Comparison of ENCODE assay signal across 10 mouse cellular contexts in genomic region chr7:141611711-141612370, GRCm38 (mm10). TPM values are rescaled to one million over a fixed set of nuclear protein-coding genes. Genes with fewer than 3 reads are reported as not detected.
A peak's percentile ranks its signal among the peaks of the same experiment; 100 is the strongest.
DNase-seq lines count a peak whose midpoint lies in the region; ATAC-seq and TF ChIP-seq lines count a peak whose summit lies in the region.
"Had no signal": no experiment of that assay in that cellular context is flagged by ENCODE, and none has a peak within 500 bp of the region (broad histone marks: within the 10 kb centered on the region; RNA-seq: fewer than 3 reads in every experiment).

No protein-coding gene starts in this region.

- no peak for ATAC-seq in liver, embryonic 16.5 days (ENCODE audit: low read depth)
- no peak for ATAC-seq in liver, embryonic 11.5 days (replicated peaks; ENCODE audit: low FRiP score)

- no peak overlapping the region for H3K9ac ChIP-seq in liver, embryonic 16.5 days (ENCODE audit: low read depth, low read length)
- H3K9ac ChIP-seq in liver, embryonic 11.5 days (ENCODE audit: low read depth, low read length), result no peak overlapping the region
- no peak overlapping the region for H3K9ac ChIP-seq in heart, adult 2 months (ENCODE audit: low read depth, low read length)

- no peak for TF ChIP-seq CTCF in heart, adult 2 months (IDR thresholded peaks at IDR 0.05)

- H3K36me3 ChIP-seq in liver, embryonic 16.5 days (ENCODE audit: control insufficient read depth, insufficient read depth), result peaks cover 72% of the 10 kb centered on the region
- peaks cover 37% of the 10 kb centered on the region; the same call in 1 of the 2 replicates for H3K36me3 ChIP-seq in liver, embryonic 11.5 days (ENCODE audit: control insufficient read depth, insufficient read depth, low read length)
- H3K36me3 ChIP-seq in heart, adult 2 months (ENCODE audit: control insufficient read depth, insufficient read depth, low read length), result no peaks in the 10 kb centered on the region

- intact Hi-C loops in heart, adult 2 months (cut with DNase I), result loop anchor here (5.0 kb wide), 3 partner anchors 50 to 130 kb away; partner anchors contain the start of genes Ap2a2 and Chid1

- no peaks in the 10 kb centered on the region for H3K79me2 ChIP-seq in heart, adult 2 months (replicated peaks; ENCODE audit: control insufficient read depth, insufficient read depth, low read length)

- 0 out of 2 replicates have a peak, but pooled peaks have one; percentile 6 for TF ChIP-seq EP300 in heart, adult 2 months (IDR thresholded peaks at IDR 0.05; ENCODE audit: insufficient read depth, low read depth, low read length)

- WGBS in liver, embryonic 16.5 days (ENCODE audit: insufficient replicate concordance), result 86% methylated on average over 8 of the region's 8 CpGs
- WGBS in liver, embryonic 11.5 days, result 88% methylated on average over 8 of the region's 8 CpGs
- WGBS in heart, adult 2 months, result 28% methylated on average over 8 of the region's 8 CpGs

- peak overlapping the region; percentile 23; the same call in 1 of the 2 replicates for H3K27ac ChIP-seq in liver, embryonic 16.5 days (ENCODE audit: low read length)
- H3K27ac ChIP-seq in liver, embryonic 11.5 days (ENCODE audit: low read depth, low read length), result no peak overlapping the region
- H3K27ac ChIP-seq in heart, adult 2 months, result peak overlapping the region; percentile 12

- peaks cover 25% of the 10 kb centered on the region for H3K4me1 ChIP-seq in liver, embryonic 16.5 days (ENCODE audit: control insufficient read depth, low read depth, low read length)
- H3K4me1 ChIP-seq in liver, embryonic 11.5 days (replicated peaks; ENCODE audit: control insufficient read depth, insufficient read depth, low read length), result peaks cover 17% of the 10 kb centered on the region
- peaks cover 13% of the 10 kb centered on the region for H3K4me1 ChIP-seq in heart, adult 2 months (ENCODE audit: control insufficient read depth, insufficient read depth, low read length)

- H3K4me3 ChIP-seq in liver, embryonic 16.5 days (ENCODE audit: low read depth, low read length), result no peak overlapping the region
- H3K4me3 ChIP-seq in liver, embryonic 11.5 days (ENCODE audit: low read depth, low read length), result no peak overlapping the region
- no peak overlapping the region for H3K4me3 ChIP-seq in heart, adult 2 months
- H3K4me3 ChIP-seq: erythroblast, embryonic 14.5 days had no signal

- no peaks in the 10 kb centered on the region for H3K27me3 ChIP-seq in liver, embryonic 16.5 days (ENCODE audit: control insufficient read depth, insufficient read depth, low read depth, low read length)
- no peaks in the 10 kb centered on the region for H3K27me3 ChIP-seq in liver, embryonic 11.5 days (replicated peaks; ENCODE audit: control insufficient read depth, insufficient read depth, low read length)
- no peaks in the 10 kb centered on the region for H3K27me3 ChIP-seq in heart, adult 2 months (ENCODE audit: control insufficient read depth, insufficient read depth, low read length)

- no peaks in the 10 kb centered on the region for H3K9me3 ChIP-seq in liver, embryonic 16.5 days (replicated peaks; ENCODE audit: control insufficient read depth, low read length)
- H3K9me3 ChIP-seq in liver, embryonic 11.5 days (ENCODE audit: control insufficient read depth, low read length), result no peaks in the 10 kb centered on the region

- TF ChIP-seq POLR2A in heart, adult 2 months (IDR thresholded peaks at IDR 0.05; ENCODE audit: insufficient read depth, low read depth, low read length), result no peak

- no peak for DNase-seq in liver, embryonic 11.5 days (ENCODE audit: low spot score)
- peak; percentile 57 to 65 for DNase-seq in heart, adult 2 months
- peak; percentile 61 for DNase-seq in kidney, adult 18-20 months
- peak; percentile 34 for DNase-seq in ovary, postnatal 14 days (ENCODE audit: low spot score)
- no peak for DNase-seq in layer of hippocampus, adult 11-12 months (ENCODE audit: low spot score)
- no peak for DNase-seq in thymus, postnatal 14 days
- DNase-seq: spleen, adult 18-20 months had no signal

- H3K4me2 ChIP-seq in liver, embryonic 16.5 days (ENCODE audit: low read depth, low read length), result no peak overlapping the region
- H3K4me2 ChIP-seq in liver, embryonic 11.5 days, result no peak overlapping the region

RNA-seq across cellular contexts. Expression of gene Muc6, which starts 43.3 kb away (rescaled TPM):
- 2.8 and 3.1 TPM in 2 replicates for polyA plus RNA-seq in liver, embryonic 16.5 days (2015; fragmentation: Nextera tagmentation; extraction: Ambion mirVana)
- polyA plus RNA-seq in liver, embryonic 11.5 days (2014; fragmentation: Nextera tagmentation; extraction: Ambion mirVana), result 2.4 and 2.6 TPM in 2 replicates
- total RNA-seq in heart, adult 2 months (2021), result not detected
- polyA plus RNA-seq in heart, adult 2 months (2012; rRNA removed), result 0.03 TPM in 1 of 2 replicates, not detected in the other
- total RNA-seq: liver, adult 2 months had no signal
- polyA plus RNA-seq: liver, adult 2 months had no signal

RNA-seq across cellular contexts. Expression of gene Ap2a2, which starts 49.9 kb away (rescaled TPM):
- 66.7 and 70.7 TPM in 2 replicates for polyA plus RNA-seq in liver, embryonic 16.5 days (2015; fragmentation: Nextera tagmentation; extraction: Ambion mirVana)
- polyA plus RNA-seq in liver, embryonic 11.5 days (2014; fragmentation: Nextera tagmentation; extraction: Ambion mirVana), result 94.4 and 102 TPM in 2 replicates
- total RNA-seq in heart, adult 2 months (2021), result 10 to 100 TPM; 55.1 to 58.3 TPM
- polyA plus RNA-seq in heart, adult 2 months (2012; rRNA removed), result 28.5 and 29.9 TPM in 2 replicates

Comparison
In these comparisons a context has a peak if more than half of its experiments do, and no peak if none do; other contexts are left out.
1. DNase-seq: peak in heart, adult 2 months (2 of 2), kidney, adult 18-20 months (single experiment) and ovary, postnatal 14 days (single experiment); none in liver, embryonic 11.5 days (single experiment), layer of hippocampus, adult 11-12 months (single experiment) and thymus, postnatal 14 days (single experiment).